Mouse (Mus musculus): Measurements from ENCODE around the gene Chn2. TPM values are rescaled to one million over a fixed set of nuclear protein-coding genes. Genes with fewer than 3 reads are reported as not detected.

Chn2 gene
- polyA plus RNA-seq, 1 experiment from 2014 or later, result 6.2 TPM

DNA sequence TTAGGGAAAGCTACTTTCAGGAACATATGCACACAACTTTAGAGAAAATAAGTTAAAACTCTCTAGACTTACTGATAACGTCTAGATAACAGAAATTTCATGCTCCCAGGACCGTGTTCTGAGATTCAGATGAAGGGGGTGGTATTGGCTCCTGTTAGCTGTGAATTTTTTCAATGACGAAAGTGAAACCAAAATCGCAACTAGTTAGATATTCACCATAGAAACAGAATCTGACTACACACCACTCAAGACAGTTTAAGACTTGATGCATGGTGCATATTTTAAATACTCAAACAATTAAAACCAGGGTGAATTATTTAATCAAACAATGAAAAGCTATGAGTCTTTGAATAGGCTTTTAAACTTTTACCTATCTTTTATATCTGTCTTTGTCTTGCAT, 48.8 kb downstream of the Chn2 start:
- Histone ChIP-seq H3K27ac (ENCODE audit: low read depth, low read length) (no peak overlapping the region), H3K27me3 (ENCODE audit: control insufficient read depth, insufficient read depth, low read length) (no peaks in the 10 kb centered on the region), H3K9me3 (replicated peaks; ENCODE audit: control insufficient read depth, low read length) (no peaks in the 10 kb centered on the region), H3K36me3 (ENCODE audit: control insufficient read depth, insufficient read depth, low read length) (no peaks in the 10 kb centered on the region), H3K4me1 (ENCODE audit: control insufficient read depth, insufficient read depth, low read length) (peaks cover 11% of the 10 kb centered on the region; the same call in 1 of the 2 replicates), H3K9ac (ENCODE audit: low read depth, low read length) (no peak overlapping the region), H3K4me2 (no peak overlapping the region), H3K4me3 (ENCODE audit: low read depth, low read length) (no peak overlapping the region)
- WGBS (ENCODE audit: insufficient replicate concordance), result 70% methylated on average over 4 of the region's 4 CpGs
- ATAC-seq (replicated peaks; ENCODE audit: insufficient number of reproducible peaks, low FRiP score, low TSS enrichment), result no peak

- ATAC-seq (replicated peaks; ENCODE audit: insufficient number of reproducible peaks, low FRiP score, low TSS enrichment), result no peak
- no peak overlapping the region for H3K9ac ChIP-seq (ENCODE audit: low read depth, low read length)
- no peaks in the 10 kb centered on the region for H3K27me3 ChIP-seq (ENCODE audit: control insufficient read depth, insufficient read depth, low read length)
- no peaks in the 10 kb centered on the region for H3K36me3 ChIP-seq (ENCODE audit: control insufficient read depth, insufficient read depth, low read length)
- H3K4me2 ChIP-seq, result no peak overlapping the region
- WGBS (ENCODE audit: insufficient replicate concordance), result 51% methylated on average over 3 of the region's 3 CpGs
- H3K27ac ChIP-seq (ENCODE audit: low read depth, low read length), result no peak overlapping the region
- no peaks in the 10 kb centered on the region for H3K4me1 ChIP-seq (ENCODE audit: control insufficient read depth, insufficient read depth, low read length)
- H3K4me3 ChIP-seq (ENCODE audit: low read depth, low read length), result no peak overlapping the region
- no peaks in the 10 kb centered on the region for H3K9me3 ChIP-seq (replicated peaks; ENCODE audit: control insufficient read depth, low read length)
Measured at GRCm38 (mm10) chr6:54090822-54091221, 51.5 kb downstream of the Chn2 start.

- no peak overlapping the region for H3K27ac ChIP-seq (ENCODE audit: low read depth, low read length)
- no peaks in the 10 kb centered on the region for H3K27me3 ChIP-seq (ENCODE audit: control insufficient read depth, insufficient read depth, low read length)
- no peak overlapping the region for H3K4me2 ChIP-seq
- 76% methylated on average over 3 of the region's 3 CpGs for WGBS (ENCODE audit: insufficient replicate concordance)
- no peaks in the 10 kb centered on the region for H3K9me3 ChIP-seq (replicated peaks; ENCODE audit: control insufficient read depth, low read length)
- H3K9ac ChIP-seq (ENCODE audit: low read depth, low read length), result no peak overlapping the region
- no peak overlapping the region for H3K4me3 ChIP-seq (ENCODE audit: low read depth, low read length)
- no peaks in the 10 kb centered on the region for H3K36me3 ChIP-seq (ENCODE audit: control insufficient read depth, insufficient read depth, low read length)
- H3K4me1 ChIP-seq (ENCODE audit: control insufficient read depth, insufficient read depth, low read length), result 0 out of 2 replicates have a peak, but pooled peaks cover 4% of the 10 kb centered on the region
- no peak for ATAC-seq (replicated peaks; ENCODE audit: insufficient number of reproducible peaks, low FRiP score, low TSS enrichment)
Measured at GRCm38 (mm10) chr6:54092920-54093319, 53.6 kb downstream of the Chn2 start.

- no peak overlapping the region for H3K4me3 ChIP-seq (ENCODE audit: low read depth, low read length)
- no peaks in the 10 kb centered on the region for H3K9me3 ChIP-seq (replicated peaks; ENCODE audit: control insufficient read depth, low read length)
- no peak overlapping the region for H3K9ac ChIP-seq (ENCODE audit: low read depth, low read length)
- H3K27ac ChIP-seq (ENCODE audit: low read depth, low read length), result no peak overlapping the region
- H3K4me1 ChIP-seq (ENCODE audit: control insufficient read depth, insufficient read depth, low read length), result 0 out of 2 replicates have a peak, but pooled peaks cover 13% of the 10 kb centered on the region
- ATAC-seq (replicated peaks; ENCODE audit: insufficient number of reproducible peaks, low FRiP score, low TSS enrichment), result no peak
- 40% methylated on average over 6 of the region's 6 CpGs for WGBS (ENCODE audit: insufficient replicate concordance)
- no peak overlapping the region for H3K4me2 ChIP-seq
- no peaks in the 10 kb centered on the region for H3K36me3 ChIP-seq (ENCODE audit: control insufficient read depth, insufficient read depth, low read length)
- no peaks in the 10 kb centered on the region for H3K27me3 ChIP-seq (ENCODE audit: control insufficient read depth, insufficient read depth, low read length)
Measured at GRCm38 (mm10) chr6:54096147-54096761, 56.9 kb downstream of the Chn2 start.

DNA sequence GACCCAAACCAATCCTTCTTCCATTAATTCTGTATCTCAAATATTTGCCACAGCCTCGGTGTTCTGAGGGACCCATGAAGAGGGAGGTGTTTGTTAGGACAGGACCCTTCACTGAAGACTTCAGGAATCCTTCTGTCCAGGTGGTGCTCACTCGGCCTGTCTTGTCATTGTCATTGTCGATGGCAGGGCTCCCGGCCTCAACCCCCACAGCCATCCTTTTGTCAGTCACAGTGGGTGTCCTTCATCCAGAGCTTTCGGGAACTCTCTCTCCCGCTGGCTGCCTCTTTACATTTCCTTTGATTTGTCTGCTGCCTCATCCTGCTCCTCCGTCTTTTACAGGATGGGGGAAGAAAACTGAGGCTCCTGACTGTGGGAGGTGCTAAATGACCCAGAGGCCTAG, 57.5 kb downstream of the Chn2 start:
- Histone ChIP-seq H3K4me3 (ENCODE audit: low read depth, low read length) (no peak overlapping the region), H3K36me3 (ENCODE audit: control insufficient read depth, insufficient read depth, low read length) (no peaks in the 10 kb centered on the region), H3K9me3 (replicated peaks; ENCODE audit: control insufficient read depth, low read length) (no peaks in the 10 kb centered on the region), H3K9ac (ENCODE audit: low read depth, low read length) (no peak overlapping the region), H3K27ac (ENCODE audit: low read depth, low read length) (no peak overlapping the region), H3K4me1 (ENCODE audit: control insufficient read depth, insufficient read depth, low read length) (peaks cover 13% of the 10 kb centered on the region; the same call in 1 of the 2 replicates), H3K27me3 (ENCODE audit: control insufficient read depth, insufficient read depth, low read length) (no peaks in the 10 kb centered on the region), H3K4me2 (no peak overlapping the region)
- WGBS (ENCODE audit: insufficient replicate concordance), result 14% methylated on average over 7 of the region's 7 CpGs
- ATAC-seq (replicated peaks; ENCODE audit: insufficient number of reproducible peaks, low FRiP score, low TSS enrichment), result no peak

DNA sequence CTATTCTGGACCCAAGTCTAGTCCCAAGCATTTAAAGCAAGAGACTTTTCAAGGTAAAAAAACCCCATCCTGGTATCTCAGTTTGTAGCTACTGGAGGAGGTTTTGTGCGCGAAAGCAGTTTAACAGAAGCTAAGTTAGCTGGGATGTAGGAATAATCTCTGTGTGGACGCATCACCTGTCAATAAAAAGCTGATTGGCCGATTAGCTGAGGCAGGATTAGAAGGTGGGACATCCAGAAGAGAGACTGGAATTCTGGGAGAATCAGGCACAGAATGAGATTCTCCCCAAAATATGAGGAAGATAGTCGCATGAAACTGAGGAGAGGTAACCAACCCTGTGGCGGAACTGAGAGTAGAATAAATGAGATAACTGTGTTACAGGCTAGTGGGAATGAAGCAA, 59.0 kb downstream of the Chn2 start:
- H3K9ac ChIP-seq (ENCODE audit: low read depth, low read length), result no peak overlapping the region
- no peak overlapping the region for H3K27ac ChIP-seq (ENCODE audit: low read depth, low read length)
- no peak for ATAC-seq (replicated peaks; ENCODE audit: insufficient number of reproducible peaks, low FRiP score, low TSS enrichment)
- WGBS (ENCODE audit: insufficient replicate concordance), result 84% methylated on average over 6 of the region's 6 CpGs
- no peak overlapping the region for H3K4me3 ChIP-seq (ENCODE audit: low read depth, low read length)
- peaks cover 15% of the 10 kb centered on the region for H3K4me1 ChIP-seq (ENCODE audit: control insufficient read depth, insufficient read depth, low read length)
- H3K9me3 ChIP-seq (replicated peaks; ENCODE audit: control insufficient read depth, low read length), result no peaks in the 10 kb centered on the region
- no peak overlapping the region for H3K4me2 ChIP-seq
- H3K36me3 ChIP-seq (ENCODE audit: control insufficient read depth, insufficient read depth, low read length), result no peaks in the 10 kb centered on the region
- H3K27me3 ChIP-seq (ENCODE audit: control insufficient read depth, insufficient read depth, low read length), result no peaks in the 10 kb centered on the region

DNA sequence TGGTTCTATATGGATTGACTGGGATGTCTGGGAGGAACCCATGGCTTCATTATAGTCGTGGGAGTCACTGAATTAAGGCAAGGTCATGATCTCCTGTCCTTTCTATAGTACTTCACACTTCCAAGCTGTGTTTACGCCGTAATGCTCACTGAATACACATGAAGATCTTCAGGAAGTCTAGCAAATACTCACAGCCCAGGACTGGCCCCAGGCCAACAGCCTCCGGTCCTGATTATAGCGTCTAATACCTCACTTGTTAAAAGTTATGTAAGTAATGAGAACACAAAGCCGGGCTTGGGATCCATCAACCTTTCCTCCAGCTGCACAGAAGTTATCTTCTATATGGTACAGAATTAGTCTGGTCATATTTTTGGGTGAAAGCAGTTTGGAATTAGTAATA, 60.3 kb downstream of the Chn2 start:
- Histone ChIP-seq H3K36me3 (ENCODE audit: control insufficient read depth, insufficient read depth, low read length) (no peaks in the 10 kb centered on the region), H3K9me3 (replicated peaks; ENCODE audit: control insufficient read depth, low read length) (no peaks in the 10 kb centered on the region), H3K4me3 (ENCODE audit: low read depth, low read length) (no peak overlapping the region), H3K27ac (ENCODE audit: low read depth, low read length) (no peak overlapping the region), H3K4me2 (no peak overlapping the region), H3K9ac (ENCODE audit: low read depth, low read length) (no peak overlapping the region), H3K27me3 (ENCODE audit: control insufficient read depth, insufficient read depth, low read length) (no peaks in the 10 kb centered on the region), H3K4me1 (ENCODE audit: control insufficient read depth, insufficient read depth, low read length) (peaks cover 17% of the 10 kb centered on the region)
- no peak for ATAC-seq (replicated peaks; ENCODE audit: insufficient number of reproducible peaks, low FRiP score, low TSS enrichment)
- WGBS (ENCODE audit: insufficient replicate concordance), result 49% methylated on average over 6 of the region's 6 CpGs

GRCm38 (mm10) chr6:54102210-54102609, 62.9 kb downstream of the Chn2 start:
- no peak overlapping the region for H3K4me2 ChIP-seq
- no peaks in the 10 kb centered on the region for H3K27me3 ChIP-seq (ENCODE audit: control insufficient read depth, insufficient read depth, low read length)
- no peak overlapping the region for H3K27ac ChIP-seq (ENCODE audit: low read depth, low read length)
- H3K9me3 ChIP-seq (replicated peaks; ENCODE audit: control insufficient read depth, low read length), result no peaks in the 10 kb centered on the region
- ATAC-seq (replicated peaks; ENCODE audit: insufficient number of reproducible peaks, low FRiP score, low TSS enrichment), result no peak
- H3K9ac ChIP-seq (ENCODE audit: low read depth, low read length), result no peak overlapping the region
- H3K36me3 ChIP-seq (ENCODE audit: control insufficient read depth, insufficient read depth, low read length), result no peaks in the 10 kb centered on the region
- H3K4me3 ChIP-seq (ENCODE audit: low read depth, low read length), result no peak overlapping the region
- WGBS (ENCODE audit: insufficient replicate concordance), result 43% methylated on average over 4 of the region's 4 CpGs
- peaks cover 12% of the 10 kb centered on the region for H3K4me1 ChIP-seq (ENCODE audit: control insufficient read depth, insufficient read depth, low read length)

- H3K4me2 ChIP-seq, result no peak overlapping the region
- H3K36me3 ChIP-seq (ENCODE audit: control insufficient read depth, insufficient read depth, low read length), result no peaks in the 10 kb centered on the region
- no peaks in the 10 kb centered on the region for H3K27me3 ChIP-seq (ENCODE audit: control insufficient read depth, insufficient read depth, low read length)
- no peak for ATAC-seq (replicated peaks; ENCODE audit: insufficient number of reproducible peaks, low FRiP score, low TSS enrichment)
- H3K4me3 ChIP-seq (ENCODE audit: low read depth, low read length), result no peak overlapping the region
- H3K4me1 ChIP-seq (ENCODE audit: control insufficient read depth, insufficient read depth, low read length), result peaks cover 12% of the 10 kb centered on the region
- H3K9ac ChIP-seq (ENCODE audit: low read depth, low read length), result no peak overlapping the region
- WGBS (ENCODE audit: insufficient replicate concordance), result 54% methylated on average over 9 of the region's 9 CpGs
- H3K9me3 ChIP-seq (replicated peaks; ENCODE audit: control insufficient read depth, low read length), result no peaks in the 10 kb centered on the region
- no peak overlapping the region for H3K27ac ChIP-seq (ENCODE audit: low read depth, low read length)
Measured at GRCm38 (mm10) chr6:54103276-54103975, 64.1 kb downstream of the Chn2 start.

Measured in heart, embryonic 11.5 days (tissue).